Comparison of ENCODE assay signal across 8 mouse cellular contexts in the genomic region with DNA sequence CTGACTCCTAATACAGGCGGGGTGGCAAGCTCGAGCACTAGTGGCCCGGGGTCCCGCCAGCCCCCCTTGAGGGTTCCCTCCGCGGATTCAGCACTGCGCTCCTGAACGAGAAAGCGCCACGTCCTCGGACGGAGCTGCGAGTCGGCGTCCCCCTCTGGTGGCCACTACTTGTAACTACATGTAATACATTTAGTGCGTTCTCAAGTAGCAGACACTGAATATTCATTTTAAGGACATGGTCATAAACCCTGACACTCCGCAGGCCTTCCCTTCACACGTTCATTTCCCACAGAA. TPM values are rescaled to one million over a fixed set of nuclear protein-coding genes. Genes with fewer than 3 reads are reported as not detected.
A peak's percentile ranks its signal among the peaks of the same experiment; 100 is the strongest.
DNase-seq lines count a peak whose midpoint lies in the region; ATAC-seq and TF ChIP-seq lines count a peak whose summit lies in the region.

No protein-coding gene starts in this region.

- under 1% methylated on average over 18 of the region's 18 CpGs for WGBS in embryonic facial prominence, embryonic 11.5 days
- WGBS in kidney, embryonic 14.5 days = under 1% methylated on average over 18 of the region's 18 CpGs
- WGBS in liver, embryonic 14.5 days (ENCODE audit: insufficient replicate concordance) = under 1% methylated on average over 18 of the region's 18 CpGs

- no peaks in the 10 kb centered on the region for H3K36me3 ChIP-seq in embryonic facial prominence, embryonic 11.5 days (replicated peaks; ENCODE audit: control insufficient read depth, insufficient read depth, low read depth, low read length)
- no peaks in the 10 kb centered on the region for H3K36me3 ChIP-seq in kidney, embryonic 14.5 days (ENCODE audit: control insufficient read depth, insufficient read depth, low read length)
- H3K36me3 ChIP-seq in liver, embryonic 14.5 days (replicated peaks; ENCODE audit: control insufficient read depth, insufficient read depth, low read depth) = no peaks in the 10 kb centered on the region

- peak; percentile 96 for TF ChIP-seq CTCF in liver, embryonic 14.5 days (IDR thresholded peaks at IDR 0.05; ENCODE audit: low read depth)

- ATAC-seq in embryonic facial prominence, embryonic 11.5 days (replicated peaks; ENCODE audit: insufficient number of reproducible peaks, low FRiP score, low TSS enrichment, low read depth) = no peak; the same call in 1 of the 2 replicates
- ATAC-seq in kidney, embryonic 14.5 days (ENCODE audit: low FRiP score, low TSS enrichment) = peak; percentile 53
- no peak for ATAC-seq in liver, embryonic 14.5 days (ENCODE audit: insufficient read depth)

- peak overlapping the region; percentile 50 for H3K4me2 ChIP-seq in embryonic facial prominence, embryonic 11.5 days (ENCODE audit: low read depth, low read length)
- H3K4me2 ChIP-seq in kidney, embryonic 14.5 days (replicated peaks; ENCODE audit: low read depth, low read length) = peak overlapping the region; percentile 47
- peak overlapping the region; percentile 28 for H3K4me2 ChIP-seq in liver, embryonic 14.5 days (ENCODE audit: low read depth)

- peak overlapping the region; percentile 14; the same call in 1 of the 2 replicates for H3K9ac ChIP-seq in embryonic facial prominence, embryonic 11.5 days (replicated peaks; ENCODE audit: low read length)
- no peak overlapping the region for H3K9ac ChIP-seq in kidney, embryonic 14.5 days (ENCODE audit: low read depth, low read length)
- no peak overlapping the region for H3K9ac ChIP-seq in liver, embryonic 14.5 days (replicated peaks)

- no peak overlapping the region for H3K4me3 ChIP-seq in embryonic facial prominence, embryonic 11.5 days (ENCODE audit: low read depth, low read length)
- H3K4me3 ChIP-seq in kidney, embryonic 14.5 days (ENCODE audit: low read length) = no peak overlapping the region; the same call in 1 of the 2 replicates
- H3K4me3 ChIP-seq in liver, embryonic 14.5 days (ENCODE audit: insufficient read depth in 1 of 2, low read depth in 2 of 2, low read length in 2 of 2) = no peak overlapping the region

- H3K27ac ChIP-seq in embryonic facial prominence, embryonic 11.5 days (replicated peaks; ENCODE audit: low read depth, low read length) = no peak overlapping the region
- H3K27ac ChIP-seq in kidney, embryonic 14.5 days (ENCODE audit: low read depth, low read length) = no peak overlapping the region
- no peak overlapping the region for H3K27ac ChIP-seq in liver, embryonic 14.5 days

- TF ChIP-seq EP300 in liver, embryonic 14.5 days (IDR thresholded peaks at IDR 0.05; ENCODE audit: low read depth) = no peak

- peaks cover 2% of the 10 kb centered on the region; the same call in 1 of the 2 replicates for H3K27me3 ChIP-seq in embryonic facial prominence, embryonic 11.5 days (ENCODE audit: control insufficient read depth, insufficient read depth, low read length)
- peaks cover under 1% of the 10 kb centered on the region; the same call in 1 of the 2 replicates for H3K27me3 ChIP-seq in kidney, embryonic 14.5 days (ENCODE audit: control insufficient read depth, insufficient read depth, low read length)
- H3K27me3 ChIP-seq in liver, embryonic 14.5 days (ENCODE audit: control insufficient read depth, insufficient read depth, low read length) = peaks cover under 1% of the 10 kb centered on the region; the same call in 1 of the 2 replicates

- DNase-seq in 416B (ENCODE audit: low read depth) = peak; percentile 77
- peak; percentile 47 for DNase-seq in adipocyte (ENCODE audit: low spot score)
- peak; percentile 87 for DNase-seq in embryonic facial prominence, embryonic 11.5 days (ENCODE audit: low spot score)
- DNase-seq in heart, adult 9 months (ENCODE audit: low spot score in 2 of 2) = peak; percentile 21 to 57
- DNase-seq in liver, embryonic 14.5 days (ENCODE audit: low read depth in 3 of 3, low spot score in 3 of 3) = no peak
- peak; percentile 77 for DNase-seq in neural tube, embryonic 10.5 days (ENCODE audit: extremely low spot score, low spot score)
- DNase-seq in telencephalon, adult 2 months (ENCODE audit: low read depth, low spot score) = peak; percentile 27

- H3K4me1 ChIP-seq in embryonic facial prominence, embryonic 11.5 days (ENCODE audit: control insufficient read depth, insufficient read depth, low read length) = no peaks in the 10 kb centered on the region; the same call in 1 of the 2 replicates
- H3K4me1 ChIP-seq in kidney, embryonic 14.5 days (ENCODE audit: control insufficient read depth, insufficient read depth, low read length) = peaks cover 6% of the 10 kb centered on the region; the same call in 1 of the 2 replicates
- H3K4me1 ChIP-seq in liver, embryonic 14.5 days (replicated peaks; ENCODE audit: control insufficient read depth in 2 of 2, insufficient read depth in 2 of 2, low read length in 1 of 2) = no peaks in the 10 kb centered on the region

- H3K9me3 ChIP-seq in embryonic facial prominence, embryonic 11.5 days (replicated peaks; ENCODE audit: control insufficient read depth, low read length) = no peaks in the 10 kb centered on the region
- no peaks in the 10 kb centered on the region for H3K9me3 ChIP-seq in kidney, embryonic 14.5 days (ENCODE audit: control insufficient read depth, low read length)
- H3K9me3 ChIP-seq in liver, embryonic 14.5 days (ENCODE audit: control insufficient read depth, low read length) = no peaks in the 10 kb centered on the region

RNA-seq across cellular contexts. Expression of gene Nags, which starts 6.9 kb away (rescaled TPM):
- not detected in 2 replicates for polyA plus RNA-seq in embryonic facial prominence, embryonic 11.5 days (2014; fragmentation: Nextera tagmentation; extraction: Ambion mirVana)
- 0.09 TPM in 1 of 2 replicates, not detected in the other for polyA plus RNA-seq in kidney, embryonic 14.5 days (2014; fragmentation: Nextera tagmentation; extraction: Ambion mirVana)
- 10.1 and 11.3 TPM in 2 replicates for polyA plus RNA-seq in liver, embryonic 14.5 days (2012; rRNA removed)
- polyA plus RNA-seq in liver, embryonic 14.5 days (2014; fragmentation: Nextera tagmentation; extraction: Ambion mirVana) = 7.2 and 7.5 TPM in 2 replicates

RNA-seq across cellular contexts. Expression of gene Tmem101, which starts 17.8 kb away (rescaled TPM):
- polyA plus RNA-seq in embryonic facial prominence, embryonic 11.5 days (2014; fragmentation: Nextera tagmentation; extraction: Ambion mirVana) = 37.0 and 37.8 TPM in 2 replicates
- 26.5 and 28.2 TPM in 2 replicates for polyA plus RNA-seq in kidney, embryonic 14.5 days (2014; fragmentation: Nextera tagmentation; extraction: Ambion mirVana)
- polyA plus RNA-seq in liver, embryonic 14.5 days (2012; rRNA removed) = 8.9 and 9.2 TPM in 2 replicates
- 7.8 and 8.5 TPM in 2 replicates for polyA plus RNA-seq in liver, embryonic 14.5 days (2014; fragmentation: Nextera tagmentation; extraction: Ambion mirVana)

RNA-seq across cellular contexts. Expression of gene Pyy, which starts 30.8 kb away (rescaled TPM):
- polyA plus RNA-seq in embryonic facial prominence, embryonic 11.5 days (2014; fragmentation: Nextera tagmentation; extraction: Ambion mirVana) = not detected in 2 replicates
- not detected in 2 replicates for polyA plus RNA-seq in kidney, embryonic 14.5 days (2014; fragmentation: Nextera tagmentation; extraction: Ambion mirVana)
- polyA plus RNA-seq in liver, embryonic 14.5 days (2012; rRNA removed) = 0.22 and 0.57 TPM in 2 replicates
- polyA plus RNA-seq in liver, embryonic 14.5 days (2014; fragmentation: Nextera tagmentation; extraction: Ambion mirVana) = not detected in 2 replicates

RNA-seq across cellular contexts. Expression of gene Ppy, which starts 37.3 kb away (rescaled TPM):
- polyA plus RNA-seq in embryonic facial prominence, embryonic 11.5 days (2014; fragmentation: Nextera tagmentation; extraction: Ambion mirVana) = not detected in 2 replicates
- polyA plus RNA-seq in kidney, embryonic 14.5 days (2014; fragmentation: Nextera tagmentation; extraction: Ambion mirVana) = not detected in 2 replicates
- polyA plus RNA-seq in liver, embryonic 14.5 days (2012; rRNA removed) = not detected in 2 replicates
- polyA plus RNA-seq in liver, embryonic 14.5 days (2014; fragmentation: Nextera tagmentation; extraction: Ambion mirVana) = not detected in 2 replicates

RNA-seq across cellular contexts. Expression of gene Lsm12, which starts 46.7 kb away (rescaled TPM):
- 71.3 and 76.5 TPM in 2 replicates for polyA plus RNA-seq in embryonic facial prominence, embryonic 11.5 days (2014; fragmentation: Nextera tagmentation; extraction: Ambion mirVana)
- polyA plus RNA-seq in kidney, embryonic 14.5 days (2014; fragmentation: Nextera tagmentation; extraction: Ambion mirVana) = 93.9 and 106 TPM in 2 replicates
- 10.4 and 15.4 TPM in 2 replicates for polyA plus RNA-seq in liver, embryonic 14.5 days (2012; rRNA removed)
- polyA plus RNA-seq in liver, embryonic 14.5 days (2014; fragmentation: Nextera tagmentation; extraction: Ambion mirVana) = 51.4 and 56.2 TPM in 2 replicates

Comparison
In these comparisons a context has a peak if more than half of its experiments do, and no peak if none do; other contexts are left out.
1. DNase-seq: peak in 416B (single experiment), adipocyte (single experiment), embryonic facial prominence, embryonic 11.5 days (single experiment), heart, adult 9 months (2 of 2), neural tube, embryonic 10.5 days (single experiment) and telencephalon, adult 2 months (single experiment); none in liver, embryonic 14.5 days (0 of 3).
2. Peak in every context shown above with its lines, with median percentiles within 50 percentile points of each other: H3K4me2 ChIP-seq.